Mouse (Mus musculus): ENCODE results near the gene Nrn1l. TPM values are rescaled to one million over a fixed set of nuclear protein-coding genes. Genes with fewer than 3 reads are reported as not detected.

The Nrn1l gene
- 0.93 TPM for polyA plus RNA-seq (2014; fragmentation: Illumina TruSeq; extraction: RNeasy Lipid Tissue Mini Kit (QIAGEN cat#74804); ENCODE audit: insufficient read depth, low read depth, low replicate concordance)

GRCm38 (mm10) chr8:105893339-105893738 is at the start of gene Nrn1l:
TSS of gene Nrn1l (plus strand) at chr8:105893567.

GRCm38 (mm10) chr8:105853178-105853577 is 40.2 kb upstream of the Nrn1l start, which contains the start of gene Cenpt:
TSS of gene Cenpt (minus strand) at chr8:105853278.

GRCm38 (mm10) chr8:105854715-105855216 is 38.6 kb upstream of the Nrn1l start, which contains the start of gene Thap11:
TSS of gene Thap11 (plus strand) at chr8:105855132.

GRCm38 (mm10) chr8:105860143-105860981 is 33.0 kb upstream of the Nrn1l start, which contains the start of gene Nutf2:
TSS of gene Nutf2 (plus strand) at chr8:105860580.

GRCm38 (mm10) chr8:105880754-105881520 is 12.4 kb upstream of the Nrn1l start, which contains the start of gene Edc4:
TSS of gene Edc4 (plus strand) at chr8:105880881.

GRCm38 (mm10) chr8:105900180-105900940 is 7.0 kb downstream of the Nrn1l start, which contains the start of gene Pskh1:
TSS of gene Pskh1 (plus strand) at chr8:105900441.

GRCm38 (mm10) chr8:105933762-105934161 is 40.4 kb downstream of the Nrn1l start, which contains the start of gene Ctrl:
TSS of gene Ctrl (minus strand) at chr8:105933862.

GRCm38 (mm10) chr8:105938306-105938669 is 44.9 kb downstream of the Nrn1l start, which contains the start of gene Psmb10:
TSS of gene Psmb10 (minus strand) at chr8:105938444.

GRCm38 (mm10) chr8:105943321-105943739 is 50.0 kb downstream of the Nrn1l start, which contains the start of gene Lcat:
TSS of gene Lcat (minus strand) at chr8:105943382.

Other genes with a start within 250 kb of the Nrn1l start
- 2.7 TPM for gene Carmil2, start 207.3 kb upstream of the Nrn1l start, polyA plus RNA-seq (2014; fragmentation: Illumina TruSeq; extraction: RNeasy Lipid Tissue Mini Kit (QIAGEN cat#74804); ENCODE audit: insufficient read depth, low read depth, low replicate concordance)
- 22.3 TPM for gene Acd, start 192.5 kb upstream of the Nrn1l start, polyA plus RNA-seq (2014; fragmentation: Illumina TruSeq; extraction: RNeasy Lipid Tissue Mini Kit (QIAGEN cat#74804); ENCODE audit: insufficient read depth, low read depth, low replicate concordance)
- gene Pard6a, start 192.4 kb upstream of the Nrn1l start, polyA plus RNA-seq (2014; fragmentation: Illumina TruSeq; extraction: RNeasy Lipid Tissue Mini Kit (QIAGEN cat#74804); ENCODE audit: insufficient read depth, low read depth, low replicate concordance) = 12.1 TPM
- gene 4933405L10Rik, start 185.9 kb upstream of the Nrn1l start, polyA plus RNA-seq (2014; fragmentation: Illumina TruSeq; extraction: RNeasy Lipid Tissue Mini Kit (QIAGEN cat#74804); ENCODE audit: insufficient read depth, low read depth, low replicate concordance) = not detected
- 4.8 TPM for gene Enkd1, start 185.4 kb upstream of the Nrn1l start, polyA plus RNA-seq (2014; fragmentation: Illumina TruSeq; extraction: RNeasy Lipid Tissue Mini Kit (QIAGEN cat#74804); ENCODE audit: insufficient read depth, low read depth, low replicate concordance)
- gene Gfod2, start 134.9 kb upstream of the Nrn1l start, polyA plus RNA-seq (2014; fragmentation: Illumina TruSeq; extraction: RNeasy Lipid Tissue Mini Kit (QIAGEN cat#74804); ENCODE audit: insufficient read depth, low read depth, low replicate concordance) = 9.4 TPM
- 7.8 TPM for gene Ranbp10, start 66.2 kb upstream of the Nrn1l start, polyA plus RNA-seq (2014; fragmentation: Illumina TruSeq; extraction: RNeasy Lipid Tissue Mini Kit (QIAGEN cat#74804); ENCODE audit: insufficient read depth, low read depth, low replicate concordance)
- 3.0 TPM for gene Tsnaxip1, start 65.8 kb upstream of the Nrn1l start, polyA plus RNA-seq (2014; fragmentation: Illumina TruSeq; extraction: RNeasy Lipid Tissue Mini Kit (QIAGEN cat#74804); ENCODE audit: insufficient read depth, low read depth, low replicate concordance)
- 8.7 TPM for gene Cenpt, start 40.3 kb upstream of the Nrn1l start, polyA plus RNA-seq (2014; fragmentation: Illumina TruSeq; extraction: RNeasy Lipid Tissue Mini Kit (QIAGEN cat#74804); ENCODE audit: insufficient read depth, low read depth, low replicate concordance)
- gene Thap11, start 38.4 kb upstream of the Nrn1l start, polyA plus RNA-seq (2014; fragmentation: Illumina TruSeq; extraction: RNeasy Lipid Tissue Mini Kit (QIAGEN cat#74804); ENCODE audit: insufficient read depth, low read depth, low replicate concordance) = 29.0 TPM
- 73.5 TPM for gene Nutf2, start 33.0 kb upstream of the Nrn1l start, polyA plus RNA-seq (2014; fragmentation: Illumina TruSeq; extraction: RNeasy Lipid Tissue Mini Kit (QIAGEN cat#74804); ENCODE audit: insufficient read depth, low read depth, low replicate concordance)
- gene Edc4, start 12.7 kb upstream of the Nrn1l start, polyA plus RNA-seq (2014; fragmentation: Illumina TruSeq; extraction: RNeasy Lipid Tissue Mini Kit (QIAGEN cat#74804); ENCODE audit: insufficient read depth, low read depth, low replicate concordance) = 11.8 TPM
- 11.8 TPM for gene Pskh1, start 6.9 kb downstream of the Nrn1l start, polyA plus RNA-seq (2014; fragmentation: Illumina TruSeq; extraction: RNeasy Lipid Tissue Mini Kit (QIAGEN cat#74804); ENCODE audit: insufficient read depth, low read depth, low replicate concordance)
- 0.77 TPM for gene Ctrl, start 40.3 kb downstream of the Nrn1l start, polyA plus RNA-seq (2014; fragmentation: Illumina TruSeq; extraction: RNeasy Lipid Tissue Mini Kit (QIAGEN cat#74804); ENCODE audit: insufficient read depth, low read depth, low replicate concordance)
- 150 TPM for gene Psmb10, start 44.9 kb downstream of the Nrn1l start, polyA plus RNA-seq (2014; fragmentation: Illumina TruSeq; extraction: RNeasy Lipid Tissue Mini Kit (QIAGEN cat#74804); ENCODE audit: insufficient read depth, low read depth, low replicate concordance)
- gene Lcat, start 49.8 kb downstream of the Nrn1l start, polyA plus RNA-seq (2014; fragmentation: Illumina TruSeq; extraction: RNeasy Lipid Tissue Mini Kit (QIAGEN cat#74804); ENCODE audit: insufficient read depth, low read depth, low replicate concordance) = 1.00 TPM
- gene Slc12a4, start 72.5 kb downstream of the Nrn1l start, polyA plus RNA-seq (2014; fragmentation: Illumina TruSeq; extraction: RNeasy Lipid Tissue Mini Kit (QIAGEN cat#74804); ENCODE audit: insufficient read depth, low read depth, low replicate concordance) = 21.9 TPM
- not detected for gene Dpep3, start 85.9 kb downstream of the Nrn1l start, polyA plus RNA-seq (2014; fragmentation: Illumina TruSeq; extraction: RNeasy Lipid Tissue Mini Kit (QIAGEN cat#74804); ENCODE audit: insufficient read depth, low read depth, low replicate concordance)
- gene Dus2, start 97.8 kb downstream of the Nrn1l start, polyA plus RNA-seq (2014; fragmentation: Illumina TruSeq; extraction: RNeasy Lipid Tissue Mini Kit (QIAGEN cat#74804); ENCODE audit: insufficient read depth, low read depth, low replicate concordance) = 7.0 TPM
- gene Dpep2nb, start 112.4 kb downstream of the Nrn1l start, polyA plus RNA-seq (2014; fragmentation: Illumina TruSeq; extraction: RNeasy Lipid Tissue Mini Kit (QIAGEN cat#74804); ENCODE audit: insufficient read depth, low read depth, low replicate concordance) = not detected
- 4.4 TPM for gene Ddx28, start 118.3 kb downstream of the Nrn1l start, polyA plus RNA-seq (2014; fragmentation: Illumina TruSeq; extraction: RNeasy Lipid Tissue Mini Kit (QIAGEN cat#74804); ENCODE audit: insufficient read depth, low read depth, low replicate concordance)
- gene Nfatc3, start 165.3 kb downstream of the Nrn1l start, polyA plus RNA-seq (2014; fragmentation: Illumina TruSeq; extraction: RNeasy Lipid Tissue Mini Kit (QIAGEN cat#74804); ENCODE audit: insufficient read depth, low read depth, low replicate concordance) = 10.7 TPM
- 11.1 TPM for gene Esrp2, start 243.4 kb downstream of the Nrn1l start, polyA plus RNA-seq (2014; fragmentation: Illumina TruSeq; extraction: RNeasy Lipid Tissue Mini Kit (QIAGEN cat#74804); ENCODE audit: insufficient read depth, low read depth, low replicate concordance)